Mouse (Mus musculus) neural tube, embryonic 13.5 days (tissue): ENCODE measurements around the gene Igfbp6. TPM values are rescaled to one million over a fixed set of nuclear protein-coding genes. Genes with fewer than 3 reads are reported as not detected.
"Not testable (repeated sequence)": the region's sequence is repeated elsewhere in the genome, so short reads cannot be mapped to it uniquely, and the experiment has no call there.

ENCODE experiments used
- ATAC-seq: fragments of 200-750 bp; cut with Nextera tagmentation; 2 replicates; pipeline ENCODE4 v1.8.0; 2017; ENCODE audit warnings: low read depth, mild to moderate bottlenecking, moderate TSS enrichment, moderate library complexity
- H3K27ac ChIP-seq: fragments of 300-500 bp; sonication (generic); replicated peaks from 2 replicates; pipeline ENCODE4 v1.5.1; 2015; ENCODE audit warnings: moderate library complexity, mild to moderate bottlenecking, inconsistent platforms
- H3K27me3 ChIP-seq: fragments of 300-500 bp; sonication (generic); 2 replicates; pipeline ENCODE4 v1.6.1; 2015; ENCODE audit warnings: mild to moderate bottlenecking, inconsistent platforms
- H3K36me3 ChIP-seq: fragments of 300-500 bp; sonication (generic); 2 replicates; pipeline ENCODE4 v1.6.1; 2015; ENCODE audit warnings: mild to moderate bottlenecking, inconsistent platforms
- H3K4me1 ChIP-seq: fragments of 300-500 bp; sonication (generic); replicated peaks from 2 replicates; pipeline ENCODE4 v1.6.1; 2015; ENCODE audit warnings: inconsistent platforms
- H3K4me2 ChIP-seq: fragments of 300-500 bp; sonication (generic); 2 replicates; pipeline ENCODE4 v1.6.1; 2015; ENCODE audit warnings: inconsistent platforms, mild to moderate bottlenecking, moderate library complexity
- H3K4me3 ChIP-seq: fragments of 300-500 bp; sonication (generic); 2 replicates; pipeline ENCODE4 v1.5.1; 2015; ENCODE audit warnings: mild to moderate bottlenecking, inconsistent platforms
- H3K9ac ChIP-seq: fragments of 300-500 bp; sonication (generic); 2 replicates; pipeline ENCODE4 v1.6.1; 2015; ENCODE audit warnings: moderate library complexity, mild to moderate bottlenecking, inconsistent platforms
- H3K9me3 ChIP-seq: fragments of 300-500 bp; sonication (generic); 2 replicates; pipeline ENCODE4 v1.6.1; 2016; ENCODE audit warnings: inconsistent platforms
- WGBS: fragments of 180-500 bp; shearing (Covaris S2); methylation state at CpG from one replicate; pipeline ENCODE4 v1.1.7; 2015; 5-methylcytosine and 5-hydroxymethylcytosine counted together
- polyA plus RNA-seq: library from polyadenylated mRNA; unstranded; fragments of >200 nt; fragmentation: Nextera tagmentation; extraction: Ambion mirVana; gene quantifications from 2 replicates; pipeline ENCODE4 v1.2.1, GENCODE M21; 2015

The Igfbp6 gene
- polyA plus RNA-seq, 1 experiment from 2014 or later: 1.2 TPM

DNA sequence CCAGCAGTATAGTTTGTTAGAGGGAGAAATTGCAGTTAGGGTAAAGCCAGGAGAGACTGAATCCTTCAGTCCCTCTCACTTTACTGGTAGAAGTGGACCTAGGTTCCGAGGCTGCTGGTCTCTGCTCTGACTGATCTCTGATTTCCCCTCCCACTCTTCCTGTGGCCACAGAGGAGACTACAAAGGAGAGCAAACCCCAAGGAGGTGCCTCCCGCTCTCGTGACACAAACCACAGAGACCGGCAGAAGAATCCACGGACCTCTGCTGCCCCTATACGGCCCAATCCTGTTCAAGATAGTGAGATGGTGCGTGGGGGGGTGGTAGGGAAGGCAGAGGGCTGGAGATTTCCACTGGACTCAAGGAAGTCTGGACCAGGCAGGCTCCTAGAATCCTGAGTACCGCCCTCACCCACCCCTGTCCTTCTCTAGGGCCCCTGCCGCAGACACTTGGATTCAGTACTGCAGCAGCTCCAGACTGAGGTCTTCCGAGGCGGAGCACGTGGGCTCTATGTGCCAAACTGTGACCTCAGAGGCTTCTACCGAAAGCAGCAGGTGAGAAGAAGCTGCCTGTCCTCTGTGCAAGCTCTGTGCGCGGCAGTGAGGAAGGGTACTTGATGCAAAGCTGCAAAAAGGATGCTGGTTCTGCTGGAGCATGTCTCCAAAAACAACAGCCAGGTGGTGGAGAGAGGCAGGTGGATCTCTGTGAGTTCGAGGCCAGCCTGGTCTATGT is 3.7 kb downstream of the Igfbp6 start:
- peaks cover 35% of the 10 kb centered on the region for H3K27me3 ChIP-seq
- no peak overlapping the region for H3K4me2 ChIP-seq
- H3K4me1 ChIP-seq: peaks cover 11% of the 10 kb centered on the region
- no peak overlapping the region for H3K27ac ChIP-seq
- ATAC-seq: no peak
- no peak overlapping the region for H3K4me3 ChIP-seq
- H3K9ac ChIP-seq: no peak overlapping the region
- 69% methylated on average over 16 of the region's 16 CpGs for WGBS
- H3K9me3 ChIP-seq: no peaks in the 10 kb centered on the region
- H3K36me3 ChIP-seq: no peaks in the 10 kb centered on the region

DNA sequence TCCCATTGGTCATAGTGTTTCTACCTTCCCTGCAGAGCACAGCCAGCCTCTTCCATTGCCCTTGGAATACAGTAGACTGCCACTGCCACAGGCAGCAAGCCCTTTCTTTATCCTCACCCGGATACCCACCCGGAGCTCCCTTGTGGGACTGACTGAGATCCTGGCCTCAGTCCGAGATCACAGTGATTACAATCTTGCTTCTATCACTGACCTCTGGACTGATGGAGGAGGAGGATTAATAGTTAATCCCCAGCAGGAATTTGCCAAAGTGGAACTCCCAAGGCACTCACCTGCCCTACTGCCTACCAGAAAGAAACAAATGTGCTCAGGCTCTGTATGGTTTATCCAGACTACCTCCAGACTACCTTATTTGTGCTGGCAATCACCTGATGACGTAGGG is 5.4 kb downstream of the Igfbp6 start:
- H3K27me3 ChIP-seq: peaks cover 18% of the 10 kb centered on the region
- no peak for ATAC-seq
- H3K9ac ChIP-seq: no peak overlapping the region
- no peaks in the 10 kb centered on the region for H3K36me3 ChIP-seq
- H3K9me3 ChIP-seq: no peaks in the 10 kb centered on the region
- no peak overlapping the region for H3K4me3 ChIP-seq
- H3K4me2 ChIP-seq: no peak overlapping the region
- no peak overlapping the region for H3K27ac ChIP-seq
- H3K4me1 ChIP-seq: peaks cover 10% of the 10 kb centered on the region
- WGBS: 86% methylated on average over 4 of the region's 4 CpGs

DNA sequence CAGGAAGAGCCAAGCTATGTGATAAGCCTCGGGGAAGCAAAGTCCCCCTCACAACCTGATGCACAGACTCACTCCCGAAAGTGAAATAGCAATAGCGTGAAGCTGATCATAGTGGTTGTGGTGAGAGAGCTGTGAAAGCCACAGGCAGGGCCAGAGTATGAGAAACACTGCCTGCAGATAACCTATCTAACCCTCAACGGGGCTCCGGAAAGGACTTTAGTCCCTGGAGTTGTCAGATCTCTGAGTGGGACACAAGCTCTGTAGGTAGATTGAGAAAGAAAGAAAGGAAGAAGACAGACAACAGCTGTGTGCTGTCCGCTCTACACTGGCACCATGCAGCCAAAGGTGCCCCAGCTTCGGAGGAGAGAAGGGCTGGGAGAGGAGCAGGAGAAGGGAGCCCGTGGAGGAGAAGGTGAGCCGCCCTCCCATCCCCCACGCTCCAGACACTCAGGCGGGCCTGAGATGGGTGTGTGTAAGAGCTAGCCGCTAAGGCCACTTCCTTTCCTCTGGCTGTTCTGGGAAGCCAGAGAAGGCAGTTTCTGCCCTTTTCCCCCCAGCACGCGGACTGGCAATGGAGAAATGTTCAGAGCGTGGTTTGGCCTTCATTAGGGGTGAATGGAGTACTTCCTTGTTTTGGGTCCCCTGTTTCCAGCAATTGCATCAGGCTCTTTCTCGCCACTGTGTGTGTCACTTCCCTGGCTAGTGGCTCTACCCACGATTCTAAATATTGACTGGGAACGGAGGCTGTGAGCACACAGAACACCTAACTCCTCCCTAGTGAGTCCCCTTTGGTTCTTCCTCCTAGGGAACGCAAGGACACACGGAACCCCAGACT is 6.4 kb downstream of the Igfbp6 start, which contains the start of gene Soat2:
TSS of gene Soat2 (plus strand) at position 226 of the 835 bp plus-strand sequence.
- Histone ChIP-seq H3K27me3 (peaks cover 8% of the 10 kb centered on the region), H3K9ac (no peak within 1 kb of the TSS), H3K4me2 (no peak within 1 kb of the TSS), H3K4me1 (peaks cover 7% of the 10 kb centered on the region; the same call in 1 of the 2 replicates), H3K9me3 (no peaks in the 10 kb centered on the region), H3K27ac (no peak within 1 kb of the TSS), H3K4me3 (no peak within 1 kb of the TSS), H3K36me3 (no peaks in the 10 kb centered on the region)
- WGBS: 63% methylated on average over 20 of the region's 20 CpGs
- ATAC-seq: no peak

DNA sequence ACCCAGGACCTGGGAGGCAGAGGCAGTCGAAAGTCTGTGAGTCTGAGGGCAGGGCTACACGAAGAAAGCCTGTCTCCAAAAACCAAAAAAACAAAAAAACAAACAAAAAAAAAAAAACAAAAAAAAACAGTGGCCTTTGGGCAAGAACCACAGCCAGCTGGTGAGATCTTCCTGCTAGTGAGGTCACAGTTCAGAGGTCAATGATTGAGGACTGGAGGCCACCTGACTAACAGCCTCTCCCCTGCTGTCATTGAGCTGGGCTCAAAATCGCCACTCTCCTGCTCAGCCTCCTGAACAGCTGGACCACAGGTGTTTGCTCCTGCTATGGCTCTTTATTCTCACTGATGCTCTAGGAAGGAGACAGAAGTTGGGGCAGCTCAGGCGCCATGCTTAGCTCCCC is 8.5 kb downstream of the Igfbp6 start:
- Histone ChIP-seq H3K4me3 (no peak overlapping the region), H3K27ac (no peak overlapping the region), H3K27me3 (no peaks in the 10 kb centered on the region), H3K9ac (no peak overlapping the region), H3K4me1 (peaks cover 12% of the 10 kb centered on the region; the same call in 1 of the 2 replicates), H3K4me2 (no peak overlapping the region), H3K36me3 (no peaks in the 10 kb centered on the region), H3K9me3 (no peaks in the 10 kb centered on the region)
- ATAC-seq: no peak
- 18% methylated on average over 4 of the region's 4 CpGs for WGBS

DNA sequence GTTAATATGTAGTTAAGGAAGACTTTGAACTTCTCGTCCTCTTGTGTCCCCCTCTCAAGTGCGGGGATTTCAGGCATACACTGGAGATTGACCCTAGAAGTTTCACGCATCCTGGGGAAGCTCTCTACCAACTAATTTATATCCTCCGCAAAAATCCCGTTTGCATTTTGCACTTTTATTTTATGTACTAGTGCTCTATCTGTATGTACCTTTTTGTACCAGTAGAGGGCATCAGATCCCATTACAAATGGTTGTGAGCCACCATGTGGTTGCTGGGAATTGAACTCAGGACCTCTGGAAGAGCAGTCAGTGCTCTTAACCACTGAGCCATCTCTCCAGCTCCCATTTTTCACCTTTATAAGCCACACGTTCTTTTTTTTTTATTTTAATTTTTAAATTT is 10.8 kb downstream of the Igfbp6 start:
- not testable (repeated sequence) for H3K4me3 ChIP-seq, ATAC-seq, H3K4me2 ChIP-seq, H3K9ac ChIP-seq, H3K9me3 ChIP-seq, H3K27ac ChIP-seq, H3K27me3 ChIP-seq, H3K36me3 ChIP-seq
- 88% methylated on average over 6 of the region's 6 CpGs for WGBS
- peaks cover 12% of the 10 kb centered on the region; the same call in 1 of the 2 replicates for H3K4me1 ChIP-seq

DNA sequence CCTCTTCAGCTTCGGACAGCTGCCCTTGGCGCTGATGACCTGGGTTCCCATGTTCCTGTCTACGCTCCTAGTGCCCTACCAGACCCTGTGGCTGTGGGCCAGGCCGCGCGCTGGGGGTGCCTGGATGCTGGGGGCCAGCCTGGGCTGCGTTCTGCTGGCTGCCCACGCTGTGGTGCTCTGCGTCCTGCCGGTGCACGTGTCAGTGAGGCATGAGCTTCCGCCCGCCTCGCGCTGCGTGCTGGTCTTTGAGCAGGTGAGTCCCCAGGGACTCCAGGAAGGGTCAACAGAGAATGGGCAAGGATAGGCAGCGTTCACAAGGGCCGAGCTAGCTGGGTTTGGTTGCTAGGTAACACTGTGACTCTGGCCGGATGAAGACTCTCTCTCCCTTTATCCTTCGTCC is 12.7 kb downstream of the Igfbp6 start:
- Histone ChIP-seq H3K36me3 (no peaks in the 10 kb centered on the region), H3K4me1 (peaks cover 12% of the 10 kb centered on the region; the same call in 1 of the 2 replicates), H3K27me3 (no peaks in the 10 kb centered on the region), H3K9me3 (no peaks in the 10 kb centered on the region), H3K4me3 (no peak overlapping the region), H3K4me2 (no peak overlapping the region), H3K27ac (no peak overlapping the region), H3K9ac (no peak overlapping the region)
- 37% methylated on average over 20 of the region's 20 CpGs for WGBS
- ATAC-seq: no peak

DNA sequence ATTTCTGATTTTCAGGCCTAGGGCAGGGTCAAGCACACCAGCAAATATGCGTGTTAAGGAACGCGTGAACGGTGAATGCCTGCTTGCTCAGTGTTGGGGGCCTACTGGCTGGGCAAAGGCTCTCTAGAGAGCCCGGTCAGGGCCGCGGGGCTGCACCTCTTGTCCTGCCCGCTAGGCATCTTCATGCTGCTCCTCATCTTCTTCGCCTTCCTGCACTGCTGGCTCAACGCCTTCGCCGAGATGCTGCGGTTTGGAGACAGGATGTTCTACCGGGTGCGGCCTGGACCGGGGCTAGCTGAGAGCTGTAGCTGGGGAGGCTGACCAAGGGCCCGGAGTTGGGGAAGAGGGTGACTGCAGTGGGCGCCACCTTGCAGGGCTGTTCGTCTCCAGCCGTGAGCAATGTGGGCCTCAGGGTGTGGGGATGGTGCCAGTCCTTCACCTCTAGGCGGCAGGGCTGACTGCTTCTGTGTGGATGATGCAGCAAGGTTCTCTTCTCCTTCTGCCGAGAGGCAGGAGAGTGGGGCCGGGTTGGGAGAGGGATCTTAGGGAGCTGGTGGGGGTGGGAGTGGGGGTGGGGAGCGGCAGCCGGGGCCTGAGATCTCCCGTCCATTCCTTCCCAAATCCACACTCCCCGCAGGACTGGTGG is 16.4 kb downstream of the Igfbp6 start:
- ATAC-seq: no peak
- no peaks in the 10 kb centered on the region for H3K27me3 ChIP-seq
- H3K9me3 ChIP-seq: no peaks in the 10 kb centered on the region
- H3K4me3 ChIP-seq: no peak overlapping the region
- no peak overlapping the region for H3K27ac ChIP-seq
- no peak overlapping the region for H3K4me2 ChIP-seq
- H3K36me3 ChIP-seq: no peaks in the 10 kb centered on the region
- H3K4me1 ChIP-seq: peaks cover 5% of the 10 kb centered on the region; the same call in 1 of the 2 replicates
- WGBS: 67% methylated on average over 26 of the region's 27 CpGs
- no peak overlapping the region for H3K9ac ChIP-seq

DNA sequence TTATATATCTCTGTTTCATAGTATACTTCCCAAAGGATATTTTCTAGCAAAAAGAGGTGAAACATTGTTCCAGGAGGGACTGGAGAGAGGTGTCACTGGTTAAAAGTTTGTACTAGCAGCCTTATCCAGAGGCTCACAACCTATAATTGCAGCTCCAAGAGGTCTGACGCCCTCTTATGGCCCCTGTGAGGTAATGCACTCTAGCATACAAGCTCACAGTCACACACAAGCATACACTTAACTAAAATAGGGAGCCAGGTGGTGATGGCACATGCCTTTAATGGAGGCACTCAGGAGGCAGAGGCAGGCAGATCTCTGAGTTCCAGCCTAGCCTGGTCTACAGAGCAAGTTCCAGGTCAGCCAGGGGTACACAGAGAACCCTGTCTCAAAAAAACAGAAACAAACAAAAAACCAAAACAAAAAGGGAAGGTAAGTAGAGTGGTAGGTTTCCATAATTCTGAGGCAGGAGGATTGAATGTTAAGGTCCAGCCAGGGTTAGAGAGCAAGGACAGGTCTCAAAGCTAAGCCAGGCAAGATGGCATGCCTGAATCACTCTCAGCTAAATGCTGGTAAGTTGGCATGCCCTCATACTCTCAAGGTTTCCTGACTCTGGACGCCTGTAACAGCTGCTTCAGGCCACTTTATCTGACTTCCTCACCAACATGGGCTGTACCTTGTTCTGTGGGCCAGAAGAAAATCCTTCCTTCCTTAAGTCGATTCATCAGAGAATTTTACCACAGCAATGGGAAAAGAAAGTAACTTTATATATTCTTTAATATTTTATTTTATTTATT is 19.9 kb downstream of the Igfbp6 start:
- no peak for ATAC-seq
- Histone ChIP-seq H3K9me3 (no peaks in the 10 kb centered on the region), H3K4me3 (no peak overlapping the region), H3K27me3 (no peaks in the 10 kb centered on the region), H3K4me2 (no peak overlapping the region), H3K27ac (no peak overlapping the region), H3K9ac (no peak overlapping the region), H3K4me1 (no peaks in the 10 kb centered on the region), H3K36me3 (no peaks in the 10 kb centered on the region)
- 70% methylated on average over 3 of the region's 3 CpGs for WGBS

DNA sequence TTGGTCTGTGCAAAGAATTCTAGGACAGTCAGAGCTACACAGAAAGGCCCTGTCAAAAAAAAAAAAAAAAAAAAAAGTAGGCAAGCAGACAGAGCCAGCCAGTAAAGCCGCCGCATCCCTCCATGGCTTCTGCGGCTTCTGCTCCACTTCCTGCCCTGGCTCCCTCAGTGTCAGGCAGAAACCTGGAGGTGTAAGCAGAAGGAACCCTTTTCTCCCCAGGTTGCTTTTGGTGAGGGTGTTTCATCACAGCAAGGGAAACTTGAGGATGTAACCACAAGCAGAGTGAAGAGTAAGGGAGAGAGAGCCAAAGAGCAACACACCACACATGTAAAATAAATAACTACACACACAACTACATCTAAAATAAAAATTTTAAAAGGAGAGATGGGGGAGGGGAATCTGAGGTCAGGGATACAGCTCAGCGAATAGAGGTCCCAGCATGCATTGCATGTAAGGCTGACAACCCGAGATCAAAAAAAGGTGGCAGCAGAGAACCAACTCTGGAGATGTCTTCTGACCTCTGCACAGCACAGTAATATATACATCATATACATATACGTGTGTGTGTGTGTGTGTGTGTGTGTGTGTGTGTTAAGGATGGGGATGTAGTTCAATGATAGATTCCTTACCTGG is 21.4 kb downstream of the Igfbp6 start:
- Histone ChIP-seq H3K4me2 (no peak overlapping the region), H3K27me3 (no peaks in the 10 kb centered on the region), H3K9me3 (no peaks in the 10 kb centered on the region), H3K4me1 (no peaks in the 10 kb centered on the region), H3K4me3 (no peak overlapping the region), H3K36me3 (no peaks in the 10 kb centered on the region), H3K27ac (no peak overlapping the region), H3K9ac (no peak overlapping the region)
- 63% methylated on average over 6 of the region's 6 CpGs for WGBS
- no peak for ATAC-seq

DNA sequence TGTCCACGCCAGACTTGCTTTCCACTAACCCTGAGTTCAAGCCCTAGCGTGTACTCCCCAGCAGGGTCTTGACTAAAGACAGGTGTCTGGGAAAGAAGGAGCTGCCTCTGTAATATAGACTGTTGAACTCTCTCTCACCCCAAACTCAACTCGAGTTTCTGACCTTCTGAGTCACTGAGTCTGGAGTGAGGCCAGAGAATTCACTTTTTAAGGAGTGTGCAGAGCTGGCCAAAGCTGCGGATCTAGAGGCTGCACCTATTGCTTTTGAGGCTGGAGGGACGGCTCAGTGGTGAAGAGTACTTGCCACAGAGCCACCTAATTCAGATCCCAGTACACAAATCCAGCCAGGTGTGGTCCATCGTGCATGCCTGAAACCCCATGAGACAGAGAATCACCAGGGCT is 23.5 kb downstream of the Igfbp6 start:
- Histone ChIP-seq H3K27me3 (no peaks in the 10 kb centered on the region), H3K4me2 (no peak overlapping the region), H3K4me3 (no peak overlapping the region), H3K9me3 (no peaks in the 10 kb centered on the region), H3K4me1 (no peaks in the 10 kb centered on the region), H3K9ac (no peak overlapping the region), H3K36me3 (no peaks in the 10 kb centered on the region), H3K27ac (no peak overlapping the region)
- no peak for ATAC-seq
- WGBS: 61% methylated on average over 6 of the region's 6 CpGs

DNA sequence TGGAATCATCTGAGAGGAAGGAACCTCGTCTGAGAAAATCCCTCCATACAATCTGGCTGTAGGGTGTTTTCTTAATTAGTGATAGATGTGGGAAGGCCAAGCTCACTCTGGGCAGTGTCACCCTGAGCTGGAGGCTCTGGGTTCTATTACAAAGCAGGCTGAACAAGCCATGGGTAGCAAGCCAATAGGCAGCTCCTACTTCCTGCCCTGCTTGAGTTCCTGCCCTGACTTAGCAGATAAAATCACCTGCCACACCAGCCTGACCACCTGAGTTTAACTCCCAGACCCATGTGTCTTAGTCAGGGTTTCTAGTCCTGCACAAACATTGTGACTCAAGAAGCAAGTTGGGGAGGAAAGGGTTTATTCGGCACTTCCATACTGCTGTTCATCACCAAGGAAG is 24.9 kb downstream of the Igfbp6 start:
- Histone ChIP-seq H3K4me3 (no peak overlapping the region), H3K27me3 (no peaks in the 10 kb centered on the region), H3K9ac (no peak overlapping the region), H3K36me3 (no peaks in the 10 kb centered on the region), H3K9me3 (no peaks in the 10 kb centered on the region), H3K4me2 (no peak overlapping the region), H3K4me1 (no peaks in the 10 kb centered on the region), H3K27ac (no peak overlapping the region)
- no peak for ATAC-seq
- 68% methylated on average over 2 of the region's 2 CpGs for WGBS
